Mouse (Mus musculus) left cerebral cortex, postnatal 10 days (tissue): ENCODE measurements around the gene Arfip1. TPM values are rescaled to one million over a fixed set of nuclear protein-coding genes. Genes with fewer than 3 reads are reported as not detected.

Source experiments
- DNase-seq, 2 experiments: peaks; one replicate each; pipeline ENCODE4 v3.0.0; 2021 to 2022; ENCODE audit warnings: low spot score in 2 of 2, mixed read lengths in 1 of 2; ENCODE audit errors: extremely low spot score in 1 of 2
- intact Hi-C: fragments of 180-260 bp; cut with DNase I; formaldehyde crosslinking; loops from one replicate; pipeline ENCODE4 v1.15.1; 2025
- total RNA-seq, 2 experiments: library from RNA; stranded (reverse); gene quantifications; 2 replicates each; pipeline ENCODE4 v1.2.3; 2021

Gene Arfip1
- total RNA-seq, 2 experiments from 2014 or later = 14.4 to 15.0 TPM

DNA sequence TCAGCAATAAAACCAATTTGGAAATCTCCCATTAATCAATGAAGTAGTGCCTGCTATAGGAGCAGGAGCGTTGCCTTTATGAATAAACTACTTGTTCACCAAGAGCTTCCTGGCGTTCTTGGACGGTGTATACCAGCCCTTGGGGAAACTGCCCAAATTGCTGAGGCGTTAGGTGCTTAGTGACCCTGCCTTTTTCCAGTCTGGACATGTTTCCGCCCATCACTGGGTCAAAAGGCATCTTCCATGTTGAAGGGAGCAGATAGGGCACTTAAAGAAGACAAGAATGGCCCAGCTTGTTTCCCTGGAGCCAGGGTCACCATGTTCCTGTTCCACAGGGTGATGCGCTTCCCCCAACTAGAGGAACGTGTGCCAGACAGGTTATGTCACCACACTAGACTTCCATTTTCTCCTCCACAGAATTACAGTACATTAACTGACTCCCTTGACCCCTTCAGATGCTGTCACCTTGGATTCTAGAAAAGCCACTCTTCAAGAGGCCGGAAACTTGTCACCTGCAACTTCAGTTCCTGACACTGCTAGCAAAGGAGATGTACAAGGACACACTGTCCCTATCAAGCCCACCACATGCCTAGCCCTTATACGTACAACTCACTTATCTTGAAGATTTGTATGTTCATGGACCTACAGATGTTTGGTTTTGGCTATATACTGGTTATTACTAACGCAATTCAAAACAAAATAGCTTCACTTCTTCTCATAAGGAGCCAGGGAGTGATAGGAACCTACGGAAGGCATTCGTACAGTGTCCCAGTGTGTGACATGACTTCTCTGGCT, 107.2 kb downstream of the Arfip1 start:
- no peak for DNase-seq
- intact Hi-C loops = no loop called here

GRCm38 (mm10) chr3:84474398-84474797, 108.0 kb downstream of the Arfip1 start:
- no peak for DNase-seq
- intact Hi-C loops = no loop called here

- DNase-seq = no peak
- intact Hi-C loops = no loop called here
Observed at GRCm38 (mm10) chr3:84472955-84473354, 109.5 kb downstream of the Arfip1 start.

DNA sequence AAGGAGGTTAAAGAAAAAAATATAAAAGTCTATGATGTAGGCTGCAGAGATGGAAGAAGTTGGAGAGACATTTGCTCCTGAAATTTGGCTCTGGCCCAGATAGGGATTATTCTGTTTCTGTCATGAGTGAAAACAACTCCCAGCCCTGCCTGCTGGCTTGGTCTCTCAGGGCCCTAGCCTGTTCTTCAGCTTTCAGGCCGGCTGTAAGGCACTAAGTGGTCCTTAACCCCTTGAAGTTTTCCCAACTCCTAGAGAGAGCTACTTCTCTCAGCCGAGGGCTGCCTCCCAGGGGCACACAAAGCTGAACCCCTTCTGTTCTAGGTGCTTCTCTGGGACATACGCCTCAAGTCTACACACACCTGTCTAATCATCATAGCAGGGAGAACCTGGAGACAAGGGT, 109.9 kb downstream of the Arfip1 start:
- intact Hi-C loops = no loop called here
- no peak for DNase-seq

DNA sequence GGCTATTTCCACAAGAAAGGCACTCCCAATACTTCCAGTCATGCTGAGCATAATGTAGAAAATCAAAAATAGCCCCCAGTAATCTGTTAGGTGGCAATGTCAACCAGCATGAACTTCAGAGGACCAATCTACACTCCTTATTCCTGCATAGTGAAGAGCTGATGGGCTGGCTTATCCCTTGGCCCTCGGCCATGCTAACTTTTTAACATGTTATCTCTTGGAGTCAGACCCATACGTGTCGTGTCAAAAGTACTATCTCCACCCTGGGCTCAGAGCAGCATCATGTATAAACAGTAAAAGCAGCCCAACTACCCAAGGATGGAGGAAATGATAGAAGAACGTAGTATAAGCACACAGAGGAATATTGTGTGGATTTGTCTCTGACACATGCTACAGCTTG, 111.3 kb downstream of the Arfip1 start:
- no peak for DNase-seq
- intact Hi-C loops = no loop called here

DNA sequence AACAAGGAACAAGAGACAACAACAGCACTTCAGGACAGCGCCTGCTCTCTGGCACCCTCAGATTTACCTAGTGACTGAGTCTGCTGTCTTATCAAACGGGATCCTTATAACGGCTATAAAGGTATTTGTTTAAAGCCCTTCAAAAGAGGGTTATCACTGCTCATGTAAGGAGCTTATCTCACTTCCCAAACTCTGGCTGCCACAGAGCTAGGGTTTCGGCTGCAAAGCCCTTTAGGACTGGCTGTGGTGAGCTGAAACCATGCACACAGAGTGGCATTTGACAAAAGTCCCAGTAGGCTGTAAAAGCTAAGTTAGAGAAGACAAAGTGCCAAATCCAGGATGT, 114.3 kb downstream of the Arfip1 start:
- no peak for DNase-seq
- intact Hi-C loops = no loop called here

GRCm38 (mm10) chr3:84467419-84468110, 114.9 kb downstream of the Arfip1 start:
- no peak for DNase-seq
- intact Hi-C loops = no loop called here

GRCm38 (mm10) chr3:84465822-84466500, 116.5 kb downstream of the Arfip1 start:
- intact Hi-C loops = no loop called here
- no peak for DNase-seq

DNA sequence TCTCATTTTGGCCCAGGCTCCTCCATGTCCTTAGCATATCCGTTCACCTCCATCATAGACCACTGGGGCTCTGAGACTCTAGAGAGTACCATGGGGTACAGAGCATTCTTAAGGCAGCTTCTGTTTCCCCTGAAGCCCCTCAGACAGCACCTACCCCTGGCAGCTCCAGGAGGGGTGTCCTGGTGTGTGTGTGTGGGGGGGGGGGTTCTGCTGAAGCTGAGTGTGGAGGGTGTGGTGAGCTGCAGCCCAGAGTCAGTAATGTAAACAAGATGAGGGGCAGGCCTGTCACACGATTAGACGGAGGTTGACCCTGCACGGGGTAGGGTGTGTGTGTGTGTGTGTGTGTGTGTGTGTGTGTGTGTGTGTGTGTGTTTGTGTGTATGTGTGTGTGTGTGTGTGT, 120.7 kb downstream of the Arfip1 start:
- DNase-seq = no peak
- intact Hi-C loops = no loop called here

DNA sequence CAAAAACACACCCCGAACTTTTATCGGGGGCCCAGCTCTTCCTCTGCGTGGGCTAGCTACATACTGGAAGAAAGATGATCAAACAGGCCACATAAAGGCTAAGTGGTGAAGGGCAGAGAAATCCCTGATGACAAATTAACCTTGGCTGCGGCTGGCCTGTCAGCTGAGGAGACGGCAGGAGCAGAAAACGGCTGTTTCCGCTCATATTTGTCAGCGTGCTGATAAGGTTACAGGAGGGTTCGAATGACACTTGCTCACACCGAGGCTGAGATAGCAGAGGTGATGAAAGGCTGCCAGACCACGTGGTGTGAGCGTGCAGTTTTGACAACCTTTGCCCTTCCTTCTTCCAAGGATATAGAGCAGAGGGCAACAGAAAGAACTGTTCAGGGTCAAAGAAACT, 121.5 kb downstream of the Arfip1 start:
- DNase-seq = no peak
- intact Hi-C loops = no loop called here

GRCm38 (mm10) chr3:84460499-84460898, 121.9 kb downstream of the Arfip1 start:
- DNase-seq = no peak
- intact Hi-C loops = no loop called here

GRCm38 (mm10) chr3:84455733-84456417, 126.5 kb downstream of the Arfip1 start:
- intact Hi-C loops = no loop called here
- peak in 1 of 2 experiments; percentile 12 for DNase-seq

GRCm38 (mm10) chr3:84450651-84451050, 131.8 kb downstream of the Arfip1 start:
- no peak for DNase-seq
- intact Hi-C loops = no loop called here

DNA sequence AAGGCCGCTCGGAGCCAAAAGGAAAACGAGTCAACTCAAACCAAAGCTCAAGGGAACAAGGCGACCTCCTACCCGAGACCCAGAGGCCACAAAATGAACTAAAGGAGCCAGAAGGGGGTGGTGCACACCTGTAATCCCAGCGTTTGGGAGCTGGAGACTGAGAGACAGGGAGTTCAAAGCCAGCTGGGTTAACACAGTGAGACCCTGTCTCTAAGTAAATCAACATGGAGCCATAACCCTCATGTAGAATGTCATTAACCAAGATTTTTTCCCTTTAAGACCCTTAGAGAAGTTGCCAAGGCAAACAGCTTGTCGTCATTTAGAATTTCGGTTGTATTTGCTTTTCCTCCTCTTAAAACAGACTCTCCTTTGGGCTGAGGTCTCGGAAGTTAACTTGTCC, 133.4 kb downstream of the Arfip1 start:
- no peak for DNase-seq
- intact Hi-C loops = no loop called here

GRCm38 (mm10) chr3:84447803-84448202, 134.6 kb downstream of the Arfip1 start:
- no peak for DNase-seq

More at GRCm38 (mm10) chr3:84447803-84448202, 134.6 kb downstream of the Arfip1 start:
- intact Hi-C loops = no loop called here

Other genes with a start within 250 kb of the Arfip1 start
- gene Fhdc1, start 102.2 kb downstream of the Arfip1 start, total RNA-seq = 1 to 10 TPM; 2.2 to 2.3 TPM
- under 1 TPM in 1 of 2 experiments, not detected in 1; 0.19 TPM for gene Tigd4, start 10.9 kb upstream of the Arfip1 start, total RNA-seq
- gene Tmem154, start 83.6 kb upstream of the Arfip1 start, total RNA-seq = 1 to 10 TPM in 1 of 2 experiments, under 1 TPM in 1; 0.87 to 1.5 TPM
- 100 to 1,000 TPM; 207 to 220 TPM for gene Fbxw7, start 232.6 kb upstream of the Arfip1 start, total RNA-seq